Mouse (Mus musculus) frontal cortex, postnatal 14 days (tissue): Measurements from ENCODE around the gene Tcf19.
"Not testable (repeated sequence)": the region's sequence is repeated elsewhere in the genome, so short reads cannot be mapped to it uniquely, and the experiment has no call there.

ENCODE experiments used
- DNase-seq, 2 experiments: peaks; one replicate each; pipeline ENCODE4 v3.0.0; 2022; ENCODE audit warnings: low spot score in 2 of 2

Tcf19 gene

GRCm38 (mm10) chr17:35485702-35486101, 30.9 kb downstream of the Tcf19 start:
- no peak for DNase-seq

DNA sequence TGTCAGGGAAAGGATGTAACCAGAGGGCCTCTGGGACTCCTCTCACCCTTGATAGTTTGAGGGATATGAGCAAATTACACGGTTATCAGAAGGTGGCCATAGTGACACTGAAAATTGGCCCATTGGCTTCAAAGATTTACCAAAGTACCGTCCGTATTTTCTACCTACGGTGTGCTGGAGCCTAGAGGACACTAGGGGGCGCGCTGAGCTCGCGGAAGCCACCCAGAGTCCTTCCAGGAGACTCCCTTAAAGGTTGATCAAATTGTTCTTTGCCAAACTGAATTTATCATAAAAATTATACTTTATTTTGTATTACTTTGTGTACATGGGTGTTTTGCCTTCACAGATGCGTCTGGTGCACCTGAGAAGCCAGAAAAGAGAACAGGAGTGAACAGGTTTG, 32.6 kb downstream of the Tcf19 start:
- peak in 1 of 2 experiments; percentile 55 for DNase-seq

GRCm38 (mm10) chr17:35469842-35470751, 46.5 kb downstream of the Tcf19 start, which contains the start of gene H2-Q10:
Gene H2-Q10 (plus strand): TSS chr17:35470089.
- DNase-seq = no peak

GRCm38 (mm10) chr17:35468936-35469335, 47.7 kb downstream of the Tcf19 start:
- DNase-seq = not testable (repeated sequence)

DNA sequence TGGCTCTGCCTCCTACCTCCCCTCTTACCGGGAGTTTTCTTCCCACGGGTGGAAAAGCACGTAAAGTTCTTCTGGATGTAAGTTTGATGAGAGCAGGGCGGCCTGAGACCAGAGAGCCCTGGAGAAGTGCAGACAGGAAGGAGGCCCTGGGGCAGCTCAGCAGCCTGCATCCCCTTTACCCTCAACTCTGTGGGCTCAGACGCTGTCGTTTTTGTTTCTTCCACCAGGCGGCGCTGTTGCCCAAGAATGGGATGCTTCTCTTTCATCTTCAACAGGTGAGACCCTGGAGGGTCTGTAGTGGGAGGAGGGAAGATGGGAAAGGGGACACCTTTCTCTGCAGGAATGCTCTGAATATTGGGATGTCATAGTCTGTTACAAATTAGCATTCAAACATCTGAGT, 51.0 kb downstream of the Tcf19 start:
- DNase-seq = not testable (repeated sequence)
